Mouse (Mus musculus) small intestine, adult 2 months (tissue): ENCODE data around the gene Gm20696. TPM values are rescaled to one million over a fixed set of nuclear protein-coding genes. Genes with fewer than 3 reads are reported as not detected.

Source experiments
- H3K27ac ChIP-seq: fragments of 200-500 bp; 2 replicates; pipeline ENCODE4 v1.5.1; 2012; ENCODE audit warnings: low read depth, low read length, control low read depth, inconsistent platforms; ENCODE audit not compliant: insufficient read depth
- H3K27me3 ChIP-seq: fragments of 200-500 bp; 2 replicates; pipeline ENCODE4 v1.6.1; 2012; ENCODE audit warnings: mild to moderate bottlenecking, moderate library complexity, low read length, inconsistent platforms; ENCODE audit not compliant: control insufficient read depth, insufficient read depth
- H3K36me3 ChIP-seq: fragments of 200-500 bp; 2 replicates; pipeline ENCODE4 v1.6.1; 2012; ENCODE audit warnings: mild to moderate bottlenecking, low read length, control low read depth, inconsistent platforms; ENCODE audit not compliant: control insufficient read depth, insufficient read depth
- H3K4me1 ChIP-seq: fragments of 200-500 bp; 2 replicates; pipeline ENCODE4 v1.6.1; 2012; ENCODE audit warnings: low read length, inconsistent platforms, mixed read lengths; ENCODE audit not compliant: control insufficient read depth, insufficient read depth, insufficient read length
- H3K4me3 ChIP-seq: fragments of 200-500 bp; 2 replicates; pipeline ENCODE4 v1.5.1; 2012; ENCODE audit warnings: low read depth, mild to moderate bottlenecking, control low read depth, inconsistent platforms, low read length, moderate library complexity
- CTCF ChIP-seq: fragments of 200-500 bp; IDR thresholded peaks from 2 replicates; pipeline ENCODE4 v1.5.1; 2012; ENCODE audit warnings: low read depth, mild to moderate bottlenecking, control low read depth, inconsistent platforms, low read length, moderate library complexity, mixed read lengths; ENCODE audit not compliant: insufficient replicate concordance, insufficient read length; ENCODE audit errors: extremely low read depth
- POLR2A ChIP-seq: fragments of 200-500 bp; IDR thresholded peaks from 2 replicates; pipeline ENCODE4 v1.6.1; 2012; ENCODE audit warnings: low read depth, mild to moderate bottlenecking, control low read depth, inconsistent platforms, low read length, moderate library complexity
- WGBS: fragments of 180-500 bp; shearing (Covaris S2); methylation state at CpG from one replicate; pipeline ENCODE4 v1.1.7; 2018; 5-methylcytosine and 5-hydroxymethylcytosine counted together
- polyA plus RNA-seq: library from polyadenylated mRNA; depleted of rRNA; stranded (reverse); fragments of >200 nt; gene quantifications from 2 replicates; pipeline ENCODE4 v1.2.3, GENCODE M21; 2012; rRNA removed

Gm20696 gene
- polyA plus RNA-seq, 1 experiment: 0.57 TPM

GRCm38 (mm10) chr6:99217155-99217554 lies 449.4 kb downstream of the Gm20696 start:
- TF ChIP-seq POLR2A (no peak), CTCF (no peak)
- peaks cover 15% of the 10 kb centered on the region; the same call in 1 of the 2 replicates for H3K4me1 ChIP-seq
- peaks cover 2% of the 10 kb centered on the region; the same call in 1 of the 2 replicates for H3K36me3 ChIP-seq
- H3K27me3 ChIP-seq: no peaks in the 10 kb centered on the region
- no peak overlapping the region for H3K4me3 ChIP-seq
- H3K27ac ChIP-seq: no peak overlapping the region
- 84% methylated on average over 7 of the region's 7 CpGs for WGBS

GRCm38 (mm10) chr6:99212461-99212860 lies 454.1 kb downstream of the Gm20696 start:
- Histone ChIP-seq H3K4me1 (no peaks in the 10 kb centered on the region), H3K27me3 (no peaks in the 10 kb centered on the region), H3K36me3 (no peaks in the 10 kb centered on the region), H3K27ac (no peak overlapping the region), H3K4me3 (no peak overlapping the region)
- TF ChIP-seq POLR2A (no peak), CTCF (no peak)
- WGBS: 81% methylated on average over 4 of the region's 4 CpGs

GRCm38 (mm10) chr6:99211663-99212333 lies 454.8 kb downstream of the Gm20696 start:
- peaks cover 3% of the 10 kb centered on the region; the same call in 1 of the 2 replicates for H3K4me1 ChIP-seq
- no peaks in the 10 kb centered on the region for H3K27me3 ChIP-seq
- TF ChIP-seq POLR2A (no peak), CTCF (no peak)
- H3K27ac ChIP-seq: no peak overlapping the region
- H3K36me3 ChIP-seq: no peaks in the 10 kb centered on the region
- H3K4me3 ChIP-seq: no peak overlapping the region
- WGBS: 82% methylated on average over 5 of the region's 5 CpGs

- WGBS: 78% methylated on average over 7 of the region's 7 CpGs
- Histone ChIP-seq H3K27ac (no peak overlapping the region), H3K4me3 (no peak overlapping the region), H3K27me3 (no peaks in the 10 kb centered on the region), H3K36me3 (no peaks in the 10 kb centered on the region), H3K4me1 (peaks cover 9% of the 10 kb centered on the region)
- no peak for TF ChIP-seq CTCF
- TF ChIP-seq POLR2A: no peak
These were observed 456.4 kb downstream of the Gm20696 start for GRCm38 (mm10) chr6:99210161-99210560.

Other genes starting within 250 kb of the Gm20696 start
- 26.8 and 52.2 TPM in 2 replicates for gene Foxp1, start 144.1 kb downstream of the Gm20696 start, polyA plus RNA-seq
- 2.1 and 2.6 TPM in 2 replicates for gene Eif4e3, start within 50 bp of the Gm20696 start, polyA plus RNA-seq
- 2.9 and 3.1 TPM in 2 replicates for gene Gpr27, start 25.9 kb upstream of the Gm20696 start, polyA plus RNA-seq
- gene Prok2, start 59.6 kb upstream of the Gm20696 start, polyA plus RNA-seq: not detected in 2 replicates